ENCODE assay signal across 8 mouse cellular contexts in the genomic region with DNA sequence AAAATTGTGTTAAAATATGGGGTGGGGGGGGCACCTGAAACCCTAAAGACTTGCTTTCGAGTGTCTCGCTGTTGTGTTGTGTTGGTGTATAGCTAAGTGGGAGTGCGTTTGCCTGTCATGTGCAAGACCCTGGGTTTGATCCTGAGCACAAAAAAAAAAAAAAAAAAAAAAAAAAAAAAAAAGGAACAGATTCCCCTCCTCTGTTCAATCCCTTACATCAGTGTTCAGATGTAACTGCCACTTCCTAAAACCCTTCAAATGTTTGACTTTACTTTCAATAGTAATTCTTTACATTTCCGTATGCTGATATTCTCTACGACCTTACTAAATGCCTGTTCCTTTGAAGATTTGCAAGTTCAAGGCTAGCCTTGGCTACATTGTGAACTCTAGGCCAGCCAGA. TPM values are rescaled to one million over a fixed set of nuclear protein-coding genes. Genes with fewer than 3 reads are reported as not detected.
DNase-seq lines count a peak whose midpoint lies in the region; ATAC-seq lines count a peak whose summit lies in the region.

No protein-coding gene starts in this region.

- peak overlapping the region; percentile 90 for H3K9ac ChIP-seq in forebrain, embryonic 13.5 days
- peak overlapping the region; percentile 83 for H3K9ac ChIP-seq in limb, embryonic 13.5 days
- peak overlapping the region; percentile 71; the same call in 1 of the 2 replicates for H3K9ac ChIP-seq in stomach, embryonic 14.5 days (replicated peaks; ENCODE audit: low read depth, low read length)

- no peak for ATAC-seq in megakaryocyte, adult 5-6 weeks (ENCODE audit: poor library complexity, severe bottlenecking)
- no peak for ATAC-seq in forebrain, embryonic 13.5 days
- no peak for ATAC-seq in limb, embryonic 13.5 days (ENCODE audit: low FRiP score, low read depth)
- ATAC-seq in stomach, embryonic 14.5 days (ENCODE audit: insufficient number of reproducible peaks, insufficient read depth, low FRiP score, low read depth), result no peak

- WGBS in forebrain, embryonic 13.5 days, result 72% methylated on average over 5 of the region's 5 CpGs
- 73% methylated on average over 5 of the region's 5 CpGs for WGBS in limb, embryonic 13.5 days
- WGBS in stomach, embryonic 14.5 days, result 73% methylated on average over 5 of the region's 5 CpGs

- H3K4me2 ChIP-seq in forebrain, embryonic 13.5 days, result peak overlapping the region; percentile 74
- H3K4me2 ChIP-seq in limb, embryonic 13.5 days (replicated peaks), result peak overlapping the region; percentile 71
- peak overlapping the region; percentile 60 for H3K4me2 ChIP-seq in stomach, embryonic 14.5 days (replicated peaks; ENCODE audit: low read depth, low read length)

- peak overlapping the region; percentile 99 for H3K4me3 ChIP-seq in megakaryocyte, embryonic 14.5 days (replicated peaks)
- H3K4me3 ChIP-seq in forebrain, embryonic 13.5 days, result peak overlapping the region; percentile 96
- peak overlapping the region; percentile 92 for H3K4me3 ChIP-seq in limb, embryonic 13.5 days
- H3K4me3 ChIP-seq in stomach, embryonic 14.5 days (ENCODE audit: low read depth, low read length), result peak overlapping the region; percentile 90

- H3K27ac ChIP-seq in forebrain, embryonic 13.5 days, result no peak overlapping the region
- H3K27ac ChIP-seq in limb, embryonic 13.5 days, result no peak overlapping the region
- H3K27ac ChIP-seq in stomach, embryonic 14.5 days (ENCODE audit: low read length), result no peak overlapping the region

- DNase-seq in layer of hippocampus, adult 9-11 months, result no peak
- DNase-seq in cerebellum, adult 11 months, result no peak
- DNase-seq in spleen, postnatal 36 days (ENCODE audit: low spot score in 2 of 2), result no peak

- no peaks in the 10 kb centered on the region for H3K27me3 ChIP-seq in megakaryocyte, embryonic 14.5 days (replicated peaks)
- H3K27me3 ChIP-seq in forebrain, embryonic 13.5 days, result no peaks in the 10 kb centered on the region
- H3K27me3 ChIP-seq in limb, embryonic 13.5 days, result no peaks in the 10 kb centered on the region
- no peaks in the 10 kb centered on the region for H3K27me3 ChIP-seq in stomach, embryonic 14.5 days (ENCODE audit: control insufficient read depth, insufficient read depth, low read length)

- peaks cover 38% of the 10 kb centered on the region for H3K36me3 ChIP-seq in megakaryocyte, embryonic 14.5 days (replicated peaks; ENCODE audit: low read length)
- H3K36me3 ChIP-seq in forebrain, embryonic 13.5 days (ENCODE audit: poor library complexity, severe bottlenecking), result peaks cover 5% of the 10 kb centered on the region; the same call in 1 of the 2 replicates
- peaks cover 34% of the 10 kb centered on the region for H3K36me3 ChIP-seq in limb, embryonic 13.5 days
- H3K36me3 ChIP-seq in stomach, embryonic 14.5 days (ENCODE audit: control insufficient read depth, insufficient read depth, low read length), result no peaks in the 10 kb centered on the region; the same call in none of the 2 replicates

- no peaks in the 10 kb centered on the region for H3K9me3 ChIP-seq in megakaryocyte, embryonic 14.5 days
- no peaks in the 10 kb centered on the region for H3K9me3 ChIP-seq in forebrain, embryonic 13.5 days (replicated peaks)
- no peaks in the 10 kb centered on the region for H3K9me3 ChIP-seq in limb, embryonic 13.5 days
- H3K9me3 ChIP-seq in stomach, embryonic 14.5 days (ENCODE audit: control insufficient read depth, low read depth, low read length), result no peaks in the 10 kb centered on the region

- peaks cover 54% of the 10 kb centered on the region for H3K4me1 ChIP-seq in megakaryocyte, embryonic 14.5 days
- H3K4me1 ChIP-seq in forebrain, embryonic 13.5 days, result peaks cover 23% of the 10 kb centered on the region
- H3K4me1 ChIP-seq in limb, embryonic 13.5 days, result peaks cover 16% of the 10 kb centered on the region
- peaks cover 3% of the 10 kb centered on the region; the same call in 1 of the 2 replicates for H3K4me1 ChIP-seq in stomach, embryonic 14.5 days (ENCODE audit: control insufficient read depth, insufficient read depth, low read length)

RNA-seq across cellular contexts. Expression of a gene that starts 0.8 kb away (rescaled TPM):
- polyA plus RNA-seq in megakaryocyte, embryonic 14.5 days (2012; ENCODE audit: insufficient read depth, low replicate concordance), result 0.83 TPM in 1 of 2 replicates, not detected in the other
- 39.9 and 47.9 TPM in 2 replicates for total RNA-seq in megakaryocyte, adult 5-6 weeks (2015)
- total RNA-seq in megakaryocyte, adult 5-6 weeks (2017), result 36.4 and 45.1 TPM in 2 replicates
- polyA plus RNA-seq in forebrain, embryonic 13.5 days (2015; fragmentation: Nextera tagmentation; extraction: Ambion mirVana), result 61.6 and 62.6 TPM in 2 replicates
- polyA plus RNA-seq in limb, embryonic 13.5 days (2015; fragmentation: Nextera tagmentation; extraction: Ambion mirVana), result 56.3 TPM in 2 replicates
- polyA plus RNA-seq in stomach, embryonic 14.5 days (2014; fragmentation: Nextera tagmentation; extraction: Ambion mirVana), result 51.2 and 55.9 TPM in 2 replicates

RNA-seq across cellular contexts. Expression of a gene that starts 0.9 kb away (rescaled TPM):
- 3.1 TPM in 1 of 2 replicates, not detected in the other for polyA plus RNA-seq in megakaryocyte, embryonic 14.5 days (2012; ENCODE audit: insufficient read depth, low replicate concordance)
- 40.8 and 43.6 TPM in 2 replicates for total RNA-seq in megakaryocyte, adult 5-6 weeks (2015)
- total RNA-seq in megakaryocyte, adult 5-6 weeks (2017), result 32.6 and 40.0 TPM in 2 replicates
- polyA plus RNA-seq in forebrain, embryonic 13.5 days (2015; fragmentation: Nextera tagmentation; extraction: Ambion mirVana), result 92.9 TPM in 2 replicates
- 88.6 and 88.7 TPM in 2 replicates for polyA plus RNA-seq in limb, embryonic 13.5 days (2015; fragmentation: Nextera tagmentation; extraction: Ambion mirVana)
- 56.9 and 60.1 TPM in 2 replicates for polyA plus RNA-seq in stomach, embryonic 14.5 days (2014; fragmentation: Nextera tagmentation; extraction: Ambion mirVana)

Comparison
In these comparisons a context has a peak if more than half of its experiments do, and no peak if none do; other contexts are left out.
1. RNA of a gene that starts 0.8 kb away (polyA plus RNA-seq): 61.6 to 62.6 TPM in forebrain, embryonic 13.5 days, 56.3 TPM in limb, embryonic 13.5 days and 51.2 to 55.9 TPM in stomach, embryonic 14.5 days; 0.83 TPM in megakaryocyte, embryonic 14.5 days; every median in the first group is over 10 times any median in the second.
2. RNA of a gene that starts 0.9 kb away (polyA plus RNA-seq): 92.9 TPM in forebrain, embryonic 13.5 days, 88.6 to 88.7 TPM in limb, embryonic 13.5 days and 56.9 to 60.1 TPM in stomach, embryonic 14.5 days; 3.1 TPM in megakaryocyte, embryonic 14.5 days; every median in the first group is over 10 times any median in the second.
3. Peak in every context shown above with its lines, with median percentiles within 50 percentile points of each other: H3K4me3 ChIP-seq, H3K4me2 ChIP-seq and H3K9ac ChIP-seq.